Mouse (Mus musculus) intestine, embryonic 16.5 days (tissue): Measurements from ENCODE around the gene Rsc1a1. TPM values are rescaled to one million over a fixed set of nuclear protein-coding genes. Genes with fewer than 3 reads are reported as not detected.

Source experiments
- ATAC-seq: fragments of 200-750 bp; cut with Nextera tagmentation; 2 replicates; pipeline ENCODE4 v1.8.0; 2017; ENCODE audit warnings: moderate TSS enrichment, moderate library complexity
- H3K27ac ChIP-seq: fragments of 300-500 bp; sonication (generic); 2 replicates; pipeline ENCODE4 v1.5.1; 2014; ENCODE audit warnings: mild to moderate bottlenecking, low read length
- H3K27me3 ChIP-seq: fragments of 300-500 bp; sonication (generic); replicated peaks from 2 replicates; pipeline ENCODE4 v1.6.1; 2014; ENCODE audit warnings: low read length, control low read depth, mixed read lengths; ENCODE audit not compliant: control insufficient read depth, insufficient read depth
- H3K36me3 ChIP-seq: fragments of 300-500 bp; sonication (generic); 2 replicates; pipeline ENCODE4 v1.6.1; 2014; ENCODE audit warnings: low read length, control low read depth; ENCODE audit not compliant: control insufficient read depth, insufficient read depth
- H3K4me1 ChIP-seq: fragments of 300-500 bp; sonication (generic); 2 replicates; pipeline ENCODE4 v1.6.1; 2014; ENCODE audit warnings: low read length, control low read depth, mixed read lengths; ENCODE audit not compliant: control insufficient read depth, insufficient read depth
- H3K4me2 ChIP-seq: fragments of 300-500 bp; sonication (generic); 2 replicates; pipeline ENCODE4 v1.6.1; 2014; ENCODE audit warnings: low read depth, low read length, control low read depth
- H3K4me3 ChIP-seq: fragments of 300-500 bp; sonication (generic); 2 replicates; pipeline ENCODE4 v1.5.1; 2014; ENCODE audit warnings: mild to moderate bottlenecking, low read length
- H3K9ac ChIP-seq: fragments of 300-500 bp; sonication (generic); 2 replicates; pipeline ENCODE4 v1.6.1; 2014; ENCODE audit warnings: low read depth, low read length
- H3K9me3 ChIP-seq: fragments of 300-500 bp; sonication (generic); 2 replicates; pipeline ENCODE4 v1.6.1; 2016; ENCODE audit warnings: low read length, control low read depth; ENCODE audit not compliant: control insufficient read depth
- WGBS: fragments of 180-500 bp; shearing (Covaris S2); extraction: QIAGEN DNeasy Blood & Tissue Kit; methylation state at CpG from one replicate; pipeline ENCODE4 v1.1.7; 2014; 5-methylcytosine and 5-hydroxymethylcytosine counted together
- polyA plus RNA-seq: library from polyadenylated mRNA; unstranded; fragments of >200 nt; fragmentation: Nextera tagmentation; extraction: Ambion mirVana; gene quantifications from 2 replicates; pipeline ENCODE4 v1.2.1, GENCODE M21; 2015

The Rsc1a1 gene
- polyA plus RNA-seq, 1 experiment from 2014 or later, result not detected

GRCm38 (mm10) chr4:141680892-141681291 is 4.5 kb downstream of the Rsc1a1 start:
- Histone ChIP-seq H3K27me3 (no peaks in the 10 kb centered on the region), H3K4me3 (no peak overlapping the region), H3K4me2 (no peak overlapping the region), H3K4me1 (0 out of 2 replicates have a peak, but pooled peaks cover 5% of the 10 kb centered on the region), H3K36me3 (peaks cover 20% of the 10 kb centered on the region), H3K9ac (no peak overlapping the region), H3K27ac (no peak overlapping the region), H3K9me3 (no peaks in the 10 kb centered on the region)
- no peak for ATAC-seq
- 65% methylated on average over 12 of the region's 12 CpGs for WGBS

GRCm38 (mm10) chr4:141679016-141679415 is 6.4 kb downstream of the Rsc1a1 start:
- H3K27me3 ChIP-seq, result no peaks in the 10 kb centered on the region
- 0 out of 2 replicates have a peak, but pooled peaks cover 5% of the 10 kb centered on the region for H3K4me1 ChIP-seq
- H3K27ac ChIP-seq, result no peak overlapping the region
- no peak for ATAC-seq
- 89% methylated on average over 2 of the region's 2 CpGs for WGBS
- no peaks in the 10 kb centered on the region for H3K9me3 ChIP-seq
- no peak overlapping the region for H3K4me3 ChIP-seq
- H3K9ac ChIP-seq, result no peak overlapping the region
- peaks cover 7% of the 10 kb centered on the region; the same call in 1 of the 2 replicates for H3K36me3 ChIP-seq
- H3K4me2 ChIP-seq, result no peak overlapping the region

GRCm38 (mm10) chr4:141676462-141676979 is 8.9 kb downstream of the Rsc1a1 start:
- WGBS, result 80% methylated on average over 5 of the region's 5 CpGs
- no peak overlapping the region for H3K9ac ChIP-seq
- no peak for ATAC-seq
- no peak overlapping the region for H3K4me3 ChIP-seq
- no peaks in the 10 kb centered on the region for H3K9me3 ChIP-seq
- H3K27me3 ChIP-seq, result no peaks in the 10 kb centered on the region
- H3K4me1 ChIP-seq, result no peaks in the 10 kb centered on the region
- H3K36me3 ChIP-seq, result no peaks in the 10 kb centered on the region
- H3K4me2 ChIP-seq, result no peak overlapping the region
- H3K27ac ChIP-seq, result no peak overlapping the region

- H3K4me3 ChIP-seq, result no peak overlapping the region
- no peak overlapping the region for H3K27ac ChIP-seq
- H3K4me1 ChIP-seq, result no peaks in the 10 kb centered on the region
- H3K36me3 ChIP-seq, result no peaks in the 10 kb centered on the region
- no peak for ATAC-seq
- WGBS, result 73% methylated on average over 13 of the region's 13 CpGs
- H3K9me3 ChIP-seq, result no peaks in the 10 kb centered on the region
- no peak overlapping the region for H3K4me2 ChIP-seq
- peak overlapping the region; percentile 6; the same call in 1 of the 2 replicates for H3K9ac ChIP-seq
- H3K27me3 ChIP-seq, result no peaks in the 10 kb centered on the region
Measured at GRCm38 (mm10) chr4:141672325-141672724, 13.1 kb downstream of the Rsc1a1 start.

GRCm38 (mm10) chr4:141671389-141671788 is 14.0 kb downstream of the Rsc1a1 start:
- H3K4me2 ChIP-seq, result no peak overlapping the region
- no peak for ATAC-seq
- H3K4me3 ChIP-seq, result no peak overlapping the region
- H3K9ac ChIP-seq, result no peak overlapping the region
- H3K4me1 ChIP-seq, result no peaks in the 10 kb centered on the region
- WGBS, result 68% methylated on average over 4 of the region's 4 CpGs
- H3K9me3 ChIP-seq, result no peaks in the 10 kb centered on the region
- no peaks in the 10 kb centered on the region for H3K36me3 ChIP-seq
- no peak overlapping the region for H3K27ac ChIP-seq
- H3K27me3 ChIP-seq, result no peaks in the 10 kb centered on the region

- H3K9me3 ChIP-seq, result no peaks in the 10 kb centered on the region
- 79% methylated on average over 18 of the region's 18 CpGs for WGBS
- no peaks in the 10 kb centered on the region for H3K36me3 ChIP-seq
- no peak overlapping the region for H3K27ac ChIP-seq
- no peak for ATAC-seq
- H3K27me3 ChIP-seq, result no peaks in the 10 kb centered on the region
- H3K4me2 ChIP-seq, result no peak overlapping the region
- H3K4me3 ChIP-seq, result no peak overlapping the region
- no peak overlapping the region for H3K9ac ChIP-seq
- H3K4me1 ChIP-seq, result no peaks in the 10 kb centered on the region
Measured at GRCm38 (mm10) chr4:141669898-141670712, 15.3 kb downstream of the Rsc1a1 start.

GRCm38 (mm10) chr4:141664799-141665198 is 20.6 kb downstream of the Rsc1a1 start, which contains the start of gene Plekhm2:
TSS of gene Plekhm2 (minus strand) at chr4:141664899.
- Histone ChIP-seq H3K9ac (peak within 1 kb of the TSS; percentile 94), H3K4me3 (peak within 1 kb of the TSS; percentile 89), H3K9me3 (no peaks in the 10 kb centered on the region), H3K36me3 (no peaks in the 10 kb centered on the region), H3K27ac (peak within 1 kb of the TSS; percentile 65), H3K4me1 (peaks cover 15% of the 10 kb centered on the region), H3K4me2 (peak within 1 kb of the TSS; percentile 92), H3K27me3 (no peaks in the 10 kb centered on the region)
- 70% methylated on average over 8 of the region's 8 CpGs for WGBS
- no peak for ATAC-seq

- no peaks in the 10 kb centered on the region for H3K36me3 ChIP-seq
- no peaks in the 10 kb centered on the region for H3K9me3 ChIP-seq
- no peaks in the 10 kb centered on the region for H3K27me3 ChIP-seq
- H3K27ac ChIP-seq, result peak overlapping the region; percentile 65
- peak overlapping the region; percentile 94 for H3K9ac ChIP-seq
- peak; percentile 95 for ATAC-seq
- under 1% methylated on average over 56 of the region's 60 CpGs for WGBS
- peak overlapping the region; percentile 89 for H3K4me3 ChIP-seq
- peaks cover 15% of the 10 kb centered on the region for H3K4me1 ChIP-seq
- peak overlapping the region; percentile 92 for H3K4me2 ChIP-seq
Measured at GRCm38 (mm10) chr4:141664011-141664745, 21.2 kb downstream of the Rsc1a1 start.
